Mouse (Mus musculus): ENCODE data around the gene Nkx2-3.

DNA sequence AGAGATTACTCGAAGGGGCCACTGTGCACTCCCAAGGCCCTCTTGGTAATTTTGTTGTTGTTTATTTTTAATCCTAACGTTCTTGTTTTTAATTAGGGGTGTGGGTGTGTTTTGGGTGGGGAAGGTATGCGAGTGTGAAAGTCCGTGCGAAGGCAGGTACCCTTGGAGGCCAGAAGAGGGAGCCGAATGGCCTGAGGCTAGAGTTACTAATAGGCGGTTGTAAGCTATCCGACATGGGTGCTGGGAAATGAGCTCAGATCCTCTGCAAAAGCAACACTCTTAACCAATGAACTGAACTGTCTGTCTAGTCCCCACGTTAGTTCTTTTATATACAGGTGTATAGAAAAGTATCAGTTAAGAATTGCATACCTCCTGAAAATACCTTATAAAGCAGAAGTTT lies 43.8 kb upstream of the Nkx2-3 start:
- TF ChIP-seq CTCF (IDR thresholded peaks at IDR 0.05; ENCODE audit: extremely low read depth, insufficient read depth, insufficient read length, insufficient replicate concordance) (no peak), POLR2A (IDR thresholded peaks at IDR 0.05; ENCODE audit: low read depth, low read length) (no peak)
